Mouse (Mus musculus): Measurements from ENCODE around the gene Ppdpf.

Gene Ppdpf

DNA sequence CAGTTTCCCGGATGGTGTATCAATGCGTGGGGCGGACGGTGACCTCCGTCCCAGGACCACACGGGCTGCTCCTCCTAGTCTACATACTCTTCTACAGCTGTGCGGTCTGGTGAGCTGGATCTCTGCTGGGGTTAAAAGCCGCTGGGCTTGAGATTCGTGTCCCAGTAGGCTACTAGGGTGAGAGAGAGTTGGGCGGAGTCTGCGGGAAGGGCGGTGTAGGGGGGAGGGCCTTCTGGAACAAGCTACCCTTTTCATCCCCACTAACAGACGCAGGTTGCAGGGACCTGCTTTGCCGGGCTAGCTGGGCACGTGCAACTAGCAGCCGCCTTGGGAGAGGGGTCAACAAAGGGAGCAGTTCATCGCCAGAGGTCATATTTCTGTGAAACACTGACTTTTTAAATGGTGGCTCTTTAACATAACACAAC is 26.0 kb downstream of the Ppdpf start, which contains the start of gene Srms:
Gene Srms, minus strand, starts transcription at position 165 of the 425 bp plus-strand sequence.
- in situ Hi-C loops (cut with MboI; ENCODE audit: low sequenced_read_pairs): no loop called here

DNA sequence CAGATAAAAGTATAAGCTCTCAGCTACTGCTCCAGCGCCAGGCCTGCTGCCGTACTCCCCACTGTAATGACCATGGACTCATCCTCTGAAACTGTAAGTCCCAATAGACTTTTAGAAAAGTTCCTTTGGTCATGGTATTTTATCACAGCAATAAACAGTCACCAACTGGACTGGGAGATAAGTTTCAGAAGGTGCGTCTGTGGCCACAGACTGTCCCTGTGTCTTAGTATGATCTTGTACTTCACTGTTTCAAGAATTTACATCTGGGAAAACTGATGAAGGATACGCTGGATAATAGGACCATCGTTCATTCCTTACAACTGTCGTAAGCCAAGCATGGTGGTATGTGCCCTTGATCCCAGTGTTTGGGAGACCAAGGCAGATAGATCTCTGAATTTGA is 29.0 kb downstream of the Ppdpf start:
- in situ Hi-C loops (cut with MboI; ENCODE audit: low sequenced_read_pairs): no loop called here

DNA sequence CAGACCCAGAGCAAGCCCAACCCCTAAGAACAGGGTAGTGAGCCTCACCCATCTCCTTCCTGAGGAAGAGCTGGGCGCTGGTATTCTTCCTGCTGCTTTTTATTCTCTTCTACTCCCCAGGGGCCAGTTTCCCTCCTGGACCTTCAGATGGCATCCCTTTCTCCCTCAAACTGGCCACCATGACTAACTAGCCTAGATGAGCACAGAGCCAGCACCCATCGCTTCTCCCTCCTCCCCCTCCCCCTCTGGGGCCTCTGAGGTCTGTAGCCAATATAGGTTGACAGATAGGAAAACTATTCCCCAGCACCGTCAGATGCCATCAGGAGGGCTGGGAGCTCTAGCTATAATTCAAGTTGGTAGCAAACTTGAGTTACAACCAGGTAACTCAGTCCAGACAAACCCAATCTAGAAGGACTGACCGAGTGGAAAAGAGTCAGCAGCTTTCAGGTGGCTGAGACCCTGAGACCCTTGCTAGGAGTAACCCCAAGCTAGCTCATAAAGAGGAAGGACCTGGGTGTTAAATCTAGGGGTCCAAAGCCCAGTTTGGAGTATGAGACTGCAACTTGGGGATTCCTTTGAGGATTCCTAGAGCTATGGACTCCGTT is 31.9 kb downstream of the Ppdpf start:
- in situ Hi-C loops (cut with MboI; ENCODE audit: low sequenced_read_pairs): no loop called here

DNA sequence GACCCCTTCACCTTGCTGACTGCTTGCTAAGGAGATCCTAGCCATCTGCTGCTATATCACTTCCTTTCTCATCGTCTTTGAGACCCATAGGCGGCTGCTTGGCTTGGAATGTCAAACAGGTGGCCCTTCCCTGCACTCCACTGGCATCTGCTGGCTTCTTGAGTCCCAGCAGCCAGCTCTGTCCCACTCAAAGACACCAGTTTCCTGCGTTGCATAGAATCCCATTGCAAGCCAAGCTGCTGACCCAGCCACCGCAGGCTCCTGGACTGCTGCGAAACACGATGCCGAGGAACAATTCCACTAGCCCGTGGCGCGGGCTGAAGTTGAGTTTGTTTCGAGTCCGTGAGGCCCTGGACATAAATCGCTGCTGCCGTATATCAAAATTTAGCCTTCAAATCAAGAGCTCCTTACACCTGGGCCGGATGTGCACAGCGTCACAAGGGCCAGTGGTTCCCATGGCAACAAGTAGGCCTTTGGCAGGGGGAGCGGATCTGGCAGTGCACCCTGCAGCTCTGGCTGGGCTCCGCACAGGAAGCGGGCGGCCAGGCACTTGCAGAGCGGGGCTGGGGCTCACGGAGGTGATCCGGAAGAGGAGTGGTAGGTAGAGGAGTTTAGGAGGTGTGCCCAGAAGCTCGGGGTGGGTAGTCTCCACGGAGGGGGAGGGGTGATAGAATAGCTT is 32.6 kb downstream of the Ppdpf start, which contains the start of gene Fndc11:
Gene Fndc11, plus strand, starts transcription at position 476 of the 679 bp plus-strand sequence.
- in situ Hi-C loops (cut with MboI; ENCODE audit: low sequenced_read_pairs): no loop called here

DNA sequence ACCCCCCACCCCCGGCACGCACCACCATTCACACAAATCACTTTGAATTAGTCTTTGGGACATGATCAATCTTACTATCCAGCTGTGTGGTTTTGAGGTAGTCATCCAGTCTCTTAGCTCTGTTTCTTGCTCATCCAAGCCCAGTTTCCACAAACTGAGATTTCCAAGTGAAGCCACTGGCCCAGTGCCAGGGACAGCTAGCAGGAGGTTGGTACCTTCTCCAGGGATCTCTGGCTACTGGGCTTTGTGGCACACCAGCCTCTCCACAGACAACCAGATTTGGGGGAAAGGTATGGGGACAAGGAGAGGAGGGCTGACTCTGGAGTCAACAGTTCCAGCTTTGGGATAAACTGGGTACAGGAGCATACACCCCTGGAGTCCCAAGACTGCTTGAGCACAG is 33.3 kb downstream of the Ppdpf start:
- in situ Hi-C loops (cut with MboI; ENCODE audit: low sequenced_read_pairs): no loop called here

DNA sequence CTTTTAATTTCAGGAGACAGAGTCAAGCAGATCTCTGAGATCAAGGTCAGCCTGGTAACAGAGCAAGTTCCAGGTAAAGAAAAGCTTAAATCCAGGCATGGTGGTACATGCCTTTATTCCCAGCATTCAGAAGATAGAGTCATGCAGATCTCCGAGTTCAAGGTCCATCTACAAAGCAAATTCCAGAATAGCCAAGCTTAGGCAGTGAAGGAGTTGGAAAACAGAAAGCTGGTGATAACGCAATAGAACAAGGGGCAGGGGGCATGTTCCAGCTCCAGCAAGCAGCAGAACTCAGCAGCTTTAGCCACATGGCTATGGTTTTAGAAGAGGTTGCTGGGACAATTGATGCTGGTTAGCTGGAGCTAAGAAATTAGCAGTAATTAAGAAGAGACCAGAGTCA is 37.9 kb downstream of the Ppdpf start:
- in situ Hi-C loops (cut with MboI; ENCODE audit: low sequenced_read_pairs): no loop called here

DNA sequence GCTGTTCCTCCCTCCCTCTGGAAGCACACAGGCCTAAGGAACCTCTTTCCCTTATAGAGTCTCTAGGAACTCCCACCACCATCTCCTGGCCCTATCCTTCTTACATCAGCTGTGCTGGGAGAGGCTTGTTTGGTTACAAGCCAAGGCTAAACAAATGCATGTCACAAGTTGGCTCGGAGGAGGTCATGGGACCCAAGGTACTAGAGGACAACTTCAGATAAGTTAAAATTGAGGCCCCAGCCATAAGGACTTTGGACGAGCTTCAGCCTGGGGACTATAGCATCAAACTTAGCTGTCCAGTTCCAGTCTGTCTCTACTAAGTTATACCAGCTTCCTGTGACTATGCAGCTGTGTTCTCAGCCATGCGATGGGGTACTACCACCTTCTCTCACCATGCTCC is 40.1 kb downstream of the Ppdpf start:
- in situ Hi-C loops (cut with MboI; ENCODE audit: low sequenced_read_pairs): no loop called here

DNA sequence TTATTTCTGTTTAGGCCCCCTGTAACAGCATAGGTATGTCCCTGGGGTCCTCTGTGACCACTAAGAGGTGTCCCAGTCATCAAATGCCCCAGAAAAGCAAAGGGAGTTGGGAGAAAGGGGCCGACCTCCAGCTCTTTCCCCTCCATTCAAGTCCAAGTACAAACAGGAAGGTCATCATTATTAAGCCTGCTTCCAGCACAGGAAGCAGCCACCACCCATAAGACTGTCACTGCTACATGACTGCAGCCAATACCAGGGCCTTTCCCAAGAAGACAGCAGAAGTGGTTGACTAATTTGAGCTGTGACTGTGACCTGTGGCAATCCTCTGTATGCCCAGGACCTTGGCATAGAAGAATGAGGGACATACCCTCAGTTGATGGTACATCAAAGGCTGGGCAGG is 41.3 kb downstream of the Ppdpf start:
- in situ Hi-C loops (cut with MboI; ENCODE audit: low sequenced_read_pairs): no loop called here

DNA sequence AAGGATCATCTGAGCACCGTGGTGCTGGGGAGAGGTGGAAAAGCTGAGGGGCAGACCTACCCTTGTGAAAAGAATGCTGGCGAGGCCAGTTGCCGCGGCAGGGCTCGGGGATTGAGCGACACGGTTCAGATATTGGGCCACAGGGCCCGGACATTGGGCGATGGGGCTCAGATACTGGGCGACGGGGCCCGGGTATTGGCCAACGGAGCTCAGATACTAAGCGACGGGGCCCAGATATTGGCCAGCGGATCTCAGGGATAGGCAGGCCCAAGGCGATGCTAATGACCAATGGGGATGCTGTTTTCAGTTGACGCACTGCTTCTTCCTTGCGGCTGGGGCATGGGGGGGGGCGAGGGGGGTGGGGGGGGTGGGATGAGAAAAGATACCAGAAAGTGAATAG is 44.1 kb downstream of the Ppdpf start:
- in situ Hi-C loops (cut with MboI; ENCODE audit: low sequenced_read_pairs): no loop called here

DNA sequence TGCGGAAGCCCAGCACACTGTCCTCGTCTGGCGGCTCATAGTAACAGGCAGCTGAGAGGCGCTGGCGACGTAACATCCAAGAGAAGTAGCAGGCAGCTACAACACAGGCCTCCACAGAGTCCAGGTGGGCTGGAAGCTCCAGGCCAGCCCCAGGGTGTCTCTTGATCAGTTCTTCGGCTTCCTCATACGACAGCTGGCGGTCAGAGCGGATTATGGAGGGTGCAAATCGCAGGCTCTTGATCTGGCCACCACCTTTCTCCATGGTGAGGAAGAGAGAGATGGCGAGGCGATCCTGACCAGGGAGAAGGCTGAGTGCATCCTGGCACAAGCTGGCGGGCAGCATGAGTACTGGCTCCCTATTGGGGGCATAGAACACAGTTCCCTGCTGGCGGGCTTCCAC is 46.4 kb downstream of the Ppdpf start:
- in situ Hi-C loops (cut with MboI; ENCODE audit: low sequenced_read_pairs): no loop called here

DNA sequence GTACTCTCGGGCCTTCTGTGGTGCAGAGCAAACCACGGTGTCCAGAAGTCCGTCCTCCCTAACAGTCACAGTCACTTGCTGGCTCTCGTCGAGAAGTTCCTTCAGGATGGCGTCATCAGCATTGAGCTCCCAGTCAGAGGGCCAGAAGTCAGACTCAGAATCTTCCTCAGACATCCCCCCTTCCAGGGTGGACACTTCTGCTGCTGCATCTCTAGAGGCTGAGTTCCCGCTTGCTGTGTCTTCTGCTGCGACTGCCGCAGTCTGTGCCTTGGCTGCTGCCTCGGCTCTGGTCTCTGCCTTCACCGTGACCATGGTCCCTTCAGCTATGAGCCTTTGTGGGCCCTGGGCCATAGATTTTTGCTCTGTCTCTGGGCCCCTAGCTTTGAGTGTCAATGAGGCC is 47.6 kb downstream of the Ppdpf start:
- in situ Hi-C loops (cut with MboI; ENCODE audit: low sequenced_read_pairs): no loop called here

DNA sequence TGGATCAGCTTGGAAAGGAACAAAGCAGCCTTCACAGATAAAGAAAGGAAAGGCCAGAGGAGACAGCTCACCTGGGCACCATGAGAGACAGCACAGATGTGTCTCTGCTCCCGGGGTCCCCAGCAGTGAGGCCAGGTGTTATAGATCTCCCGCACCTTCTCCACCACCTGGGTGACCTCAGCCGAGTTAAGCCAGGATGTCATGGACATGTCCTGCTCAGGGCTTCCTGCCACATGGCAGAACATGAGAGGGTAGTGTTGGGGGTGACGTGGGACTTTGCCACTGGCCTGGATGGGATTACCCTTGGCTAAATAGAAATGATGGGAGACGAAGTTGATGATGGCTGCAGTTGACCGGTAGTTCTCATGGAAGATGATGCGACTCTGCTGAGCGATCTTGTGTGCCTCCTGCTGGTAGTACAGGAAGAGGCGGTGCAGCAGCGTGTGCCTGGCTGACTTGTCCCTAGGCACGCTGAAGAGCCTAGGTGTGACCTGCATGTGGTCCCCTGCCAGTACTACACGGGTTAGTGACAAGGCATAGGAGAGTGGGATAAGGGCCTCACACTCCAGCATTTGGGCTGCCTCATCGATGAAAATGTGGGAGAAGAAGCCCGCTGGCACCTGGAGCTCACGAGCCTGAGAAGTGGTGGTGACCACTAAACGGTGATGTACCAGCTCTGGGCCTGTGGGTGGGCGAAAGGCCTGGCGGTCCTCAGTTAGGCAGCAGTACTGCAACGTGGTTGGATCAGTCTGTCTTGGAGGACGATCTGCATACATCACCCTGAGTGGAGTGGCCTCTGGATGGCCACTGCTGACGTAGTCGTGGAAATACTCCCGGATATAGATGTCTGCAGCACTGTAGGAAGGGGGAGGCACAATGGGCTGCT is 48.9 kb downstream of the Ppdpf start:
- in situ Hi-C loops (cut with MboI; ENCODE audit: low sequenced_read_pairs): no loop called here

DNA sequence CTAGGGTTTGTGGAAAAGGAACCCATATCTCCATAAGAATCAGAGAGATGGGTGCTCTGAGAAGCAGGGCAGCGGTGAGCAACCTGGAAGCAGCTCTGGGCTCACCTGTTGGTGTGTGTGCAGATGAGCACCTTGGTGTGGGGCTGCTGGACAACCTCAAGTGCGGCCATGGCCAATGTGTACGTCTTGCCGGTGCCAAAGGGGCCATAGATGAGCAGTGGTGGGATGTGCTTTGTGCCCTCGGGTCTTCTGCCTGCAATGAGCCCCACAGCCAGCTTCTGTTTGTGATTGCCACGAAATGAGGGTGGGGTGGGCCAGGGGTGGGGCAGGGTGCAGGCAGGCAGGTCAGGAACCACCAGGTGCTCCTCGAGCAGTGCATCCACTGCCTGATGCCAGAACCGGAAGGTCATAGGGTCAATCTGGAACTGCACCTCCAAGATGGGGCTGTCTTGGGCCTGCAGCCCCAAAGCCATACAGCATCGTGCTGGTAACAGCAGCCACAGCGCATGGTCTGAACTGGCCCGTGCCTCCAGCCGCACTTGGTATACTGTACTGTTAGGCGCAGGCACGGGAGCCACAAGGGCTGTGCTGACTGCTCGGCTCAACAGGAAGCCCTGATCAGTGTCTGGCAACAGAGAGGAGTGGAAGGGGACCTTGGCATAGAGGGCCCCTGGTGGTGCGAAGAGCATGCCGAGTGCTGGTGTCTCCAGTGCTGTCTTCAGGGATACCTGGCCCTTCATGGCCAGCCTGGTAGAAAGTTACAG is 50.4 kb downstream of the Ppdpf start:
- in situ Hi-C loops (cut with MboI; ENCODE audit: low sequenced_read_pairs): no loop called here

DNA sequence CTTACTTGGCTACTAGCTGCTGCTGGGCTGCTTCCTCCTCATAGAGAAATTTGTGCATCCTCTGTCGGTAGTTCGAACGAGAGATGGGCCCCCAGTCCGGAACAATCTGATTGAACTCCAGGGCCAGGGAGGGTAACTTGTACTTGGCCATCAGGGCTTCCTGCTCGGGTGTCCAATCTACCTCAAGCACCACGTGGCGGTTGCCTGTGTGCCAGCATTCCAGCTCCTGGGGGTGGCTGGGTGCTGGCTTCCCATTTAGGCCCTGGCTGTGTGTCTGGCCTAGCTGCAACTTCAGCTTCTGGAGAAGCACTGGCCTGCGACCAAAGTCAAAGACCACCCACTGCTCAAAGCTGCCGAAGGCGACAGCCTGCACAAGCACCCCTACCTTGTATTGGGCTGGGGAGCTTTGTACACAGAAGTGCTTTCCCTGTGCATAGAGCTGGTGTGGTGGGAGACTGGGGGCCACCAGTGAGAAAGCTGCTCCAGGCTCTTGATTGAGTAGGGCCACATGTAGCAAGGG is 51.1 kb downstream of the Ppdpf start:
- in situ Hi-C loops (cut with MboI; ENCODE audit: low sequenced_read_pairs): no loop called here
